Mouse (Mus musculus) right cerebral cortex, postnatal 25 days (tissue): ENCODE results near the gene Trim71.

Experiments
- DNase-seq: peaks from one replicate; pipeline ENCODE4 v3.0.0; 2022

Gene Trim71

DNA sequence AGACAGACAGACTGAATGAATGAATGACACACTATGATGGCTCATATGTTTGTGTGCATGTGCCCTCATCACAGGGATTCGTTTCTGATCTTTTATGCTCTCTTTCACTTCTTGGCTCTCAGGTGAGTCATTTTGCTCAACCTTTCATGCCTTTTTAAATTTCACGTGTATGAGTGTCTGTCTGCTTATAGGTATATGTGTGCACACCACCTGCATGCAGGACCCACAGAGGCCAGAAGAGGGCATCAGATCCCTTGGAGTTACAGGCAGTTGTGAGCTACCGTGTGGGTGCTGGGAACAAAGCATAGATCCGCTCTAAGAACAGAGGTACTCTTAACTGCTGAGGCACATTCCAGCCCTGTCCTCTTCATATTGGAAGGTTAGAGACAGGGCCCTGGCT lies 95.5 kb downstream of the Trim71 start:
- DNase-seq, result no peak

GRCm38 (mm10) chr9:114468217-114468616 lies 96.0 kb downstream of the Trim71 start:
- no peak for DNase-seq

GRCm38 (mm10) chr9:114466871-114467270 lies 97.3 kb downstream of the Trim71 start:
- DNase-seq, result no peak

GRCm38 (mm10) chr9:114465442-114465841 lies 98.7 kb downstream of the Trim71 start:
- DNase-seq, result no peak

DNA sequence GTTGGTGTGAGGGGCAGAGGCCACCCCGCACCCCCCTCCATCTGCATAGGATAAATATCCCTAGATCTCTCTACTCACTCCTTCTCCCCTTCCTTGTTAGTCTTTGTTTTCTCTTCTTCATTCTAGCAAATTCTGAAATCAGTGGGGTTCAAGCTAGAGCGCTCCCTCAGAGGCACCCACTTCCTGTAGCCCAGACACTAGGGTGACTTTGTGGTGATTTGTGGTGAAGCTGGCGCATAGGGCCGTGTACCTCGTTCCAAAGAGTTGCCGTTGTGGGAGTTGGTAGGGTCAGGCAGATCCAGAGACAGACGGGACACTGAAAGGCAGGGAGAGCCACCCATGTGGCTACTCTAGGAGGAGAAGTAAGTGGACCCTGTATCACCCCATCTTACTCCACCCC lies 101.6 kb downstream of the Trim71 start:
- no peak for DNase-seq

- no peak for DNase-seq
Measured at GRCm38 (mm10) chr9:114458436-114458835, 105.7 kb downstream of the Trim71 start.
